Mouse (Mus musculus) kidney, embryonic 14.5 days (tissue): ENCODE measurements around the gene Ttll10. TPM values are rescaled to one million over a fixed set of nuclear protein-coding genes. Genes with fewer than 3 reads are reported as not detected.

Experiments
- ATAC-seq: fragments of 200-750 bp; cut with Nextera tagmentation; 2 replicates; pipeline ENCODE4 v1.8.0; 2017; ENCODE audit warnings: moderate number of reproducible peaks, mild to moderate bottlenecking, moderate TSS enrichment, moderate library complexity; ENCODE audit not compliant: low FRiP score, low TSS enrichment
- H3K27ac ChIP-seq: fragments of 300-500 bp; sonication (generic); 2 replicates; pipeline ENCODE4 v1.5.1; 2014; ENCODE audit warnings: low read depth, mild to moderate bottlenecking, low read length, moderate library complexity, mixed read lengths
- H3K27me3 ChIP-seq: fragments of 300-500 bp; sonication (generic); 2 replicates; pipeline ENCODE4 v1.6.1; 2014; ENCODE audit warnings: mild to moderate bottlenecking, low read length; ENCODE audit not compliant: control insufficient read depth, insufficient read depth
- H3K36me3 ChIP-seq: fragments of 300-500 bp; sonication (generic); 2 replicates; pipeline ENCODE4 v1.6.1; 2014; ENCODE audit warnings: low read length, mixed read lengths; ENCODE audit not compliant: control insufficient read depth, insufficient read depth
- H3K4me1 ChIP-seq: fragments of 300-500 bp; sonication (generic); 2 replicates; pipeline ENCODE4 v1.6.1; 2014; ENCODE audit warnings: low read length, mixed read lengths; ENCODE audit not compliant: control insufficient read depth, insufficient read depth
- H3K4me2 ChIP-seq: fragments of 300-500 bp; sonication (generic); replicated peaks from 2 replicates; pipeline ENCODE4 v1.6.1; 2014; ENCODE audit warnings: low read depth, mild to moderate bottlenecking, low read length
- H3K4me3 ChIP-seq: fragments of 300-500 bp; sonication (generic); 2 replicates; pipeline ENCODE4 v1.5.1; 2014; ENCODE audit warnings: mild to moderate bottlenecking, low read length
- H3K9ac ChIP-seq: fragments of 300-500 bp; sonication (generic); 2 replicates; pipeline ENCODE4 v1.6.1; 2014; ENCODE audit warnings: low read depth, mild to moderate bottlenecking, low read length, moderate library complexity
- H3K9me3 ChIP-seq: fragments of 300-500 bp; sonication (generic); 2 replicates; pipeline ENCODE4 v1.6.1; 2016; ENCODE audit warnings: low read length; ENCODE audit not compliant: control insufficient read depth
- WGBS: fragments of 180-500 bp; shearing (Covaris S2); extraction: QIAGEN DNeasy Blood & Tissue Kit; methylation state at CpG from one replicate; pipeline ENCODE4 v1.1.7; 2014; 5-methylcytosine and 5-hydroxymethylcytosine counted together
- microRNA counts: library from miRNA; unstranded; fragments of <30 nt; microRNA quantifications from one replicate; lab custom pipeline; 2017
- microRNA-seq: library from miRNA; unstranded; fragments of <30 nt; microRNA quantifications from one replicate; pipeline ENCODE4, GENCODE M21; 2016
- polyA plus RNA-seq: library from polyadenylated mRNA; unstranded; fragments of >200 nt; fragmentation: Nextera tagmentation; extraction: Ambion mirVana; gene quantifications from 2 replicates; pipeline ENCODE4 v1.2.1, GENCODE M21; 2014

Gene Ttll10
- polyA plus RNA-seq, 1 experiment from 2014 or later, result 6.0 TPM

GRCm38 (mm10) chr4:156004109-156004508, 55.1 kb downstream of the Ttll10 start:
- no peak overlapping the region for H3K9ac ChIP-seq
- peaks cover 91% of the 10 kb centered on the region for H3K36me3 ChIP-seq
- no peaks in the 10 kb centered on the region for H3K27me3 ChIP-seq
- H3K4me1 ChIP-seq, result no peaks in the 10 kb centered on the region
- no peak for ATAC-seq
- H3K4me3 ChIP-seq, result no peak overlapping the region
- H3K9me3 ChIP-seq, result no peaks in the 10 kb centered on the region
- 95% methylated on average over 3 of the region's 3 CpGs for WGBS
- no peak overlapping the region for H3K4me2 ChIP-seq
- H3K27ac ChIP-seq, result no peak overlapping the region

- H3K4me3 ChIP-seq, result peak overlapping the region; percentile 95
- peaks cover 35% of the 10 kb centered on the region for H3K36me3 ChIP-seq
- H3K27me3 ChIP-seq, result no peaks in the 10 kb centered on the region
- peak overlapping the region; percentile 90 for H3K9ac ChIP-seq
- H3K9me3 ChIP-seq, result no peaks in the 10 kb centered on the region
- 4% methylated on average over 15 of the region's 15 CpGs for WGBS
- H3K4me1 ChIP-seq, result peaks cover 19% of the 10 kb centered on the region
- H3K27ac ChIP-seq, result peak overlapping the region; percentile 78; the same call in 1 of the 2 replicates
- no peak for ATAC-seq
- peak overlapping the region; percentile 81 for H3K4me2 ChIP-seq
These were observed 65.6 kb downstream of the Ttll10 start for GRCm38 (mm10) chr4:155993606-155994005.

- Histone ChIP-seq H3K36me3 (peaks cover 29% of the 10 kb centered on the region), H3K9me3 (no peaks in the 10 kb centered on the region), H3K4me3 (peak overlapping the region; percentile 95), H3K4me2 (peak overlapping the region; percentile 81), H3K27me3 (no peaks in the 10 kb centered on the region), H3K9ac (peak overlapping the region; percentile 90), H3K27ac (peak overlapping the region; percentile 78), H3K4me1 (peaks cover 19% of the 10 kb centered on the region)
- under 1% methylated on average over 60 of the region's 70 CpGs for WGBS
- peak; percentile 86 for ATAC-seq
These were observed 66.2 kb downstream of the Ttll10 start for GRCm38 (mm10) chr4:155992906-155993547.

- Histone ChIP-seq H3K4me2 (peak within 1 kb of the TSS; percentile 98), H3K27ac (peak within 1 kb of the TSS; percentile 92), H3K4me3 (peak within 1 kb of the TSS; percentile 95), H3K4me1 (peaks cover 19% of the 10 kb centered on the region), H3K36me3 (peaks cover 23% of the 10 kb centered on the region), H3K9ac (peak within 1 kb of the TSS; percentile 90), H3K9me3 (no peaks in the 10 kb centered on the region), H3K27me3 (no peaks in the 10 kb centered on the region)
- ATAC-seq, result peak; percentile 88
- under 1% methylated on average over 99 of the region's 99 CpGs for WGBS
These were observed 66.8 kb downstream of the Ttll10 start, which contains the start of the genes B3galt6 and Sdf4 for GRCm38 (mm10) chr4:155992241-155992905. Gene B3galt6 (minus strand): TSS chr4:155992649. Gene Sdf4 (plus strand): TSS chr4:155992872.

- peak overlapping the region; percentile 48 for H3K4me3 ChIP-seq
- 29% methylated on average over 37 of the region's 37 CpGs for WGBS
- H3K9ac ChIP-seq, result peak overlapping the region; percentile 75
- peak overlapping the region; percentile 92 for H3K27ac ChIP-seq
- peaks cover 18% of the 10 kb centered on the region for H3K36me3 ChIP-seq
- ATAC-seq, result peak; percentile 6
- H3K9me3 ChIP-seq, result no peaks in the 10 kb centered on the region
- H3K4me1 ChIP-seq, result peaks cover 19% of the 10 kb centered on the region
- no peaks in the 10 kb centered on the region for H3K27me3 ChIP-seq
- peak overlapping the region; percentile 98 for H3K4me2 ChIP-seq
These were observed 67.3 kb downstream of the Ttll10 start for GRCm38 (mm10) chr4:155991908-155992230.

GRCm38 (mm10) chr4:155991211-155991907, 67.9 kb downstream of the Ttll10 start:
- no peak for ATAC-seq
- WGBS, result 90% methylated on average over 22 of the region's 22 CpGs
- H3K4me1 ChIP-seq, result peaks cover 19% of the 10 kb centered on the region

More at GRCm38 (mm10) chr4:155991211-155991907, 67.9 kb downstream of the Ttll10 start:
- no peaks in the 10 kb centered on the region for H3K9me3 ChIP-seq
- peak overlapping the region; percentile 48 for H3K4me3 ChIP-seq
- H3K27me3 ChIP-seq, result no peaks in the 10 kb centered on the region
- H3K36me3 ChIP-seq, result peaks cover 13% of the 10 kb centered on the region
- H3K9ac ChIP-seq, result peak overlapping the region; percentile 75
- peak overlapping the region; percentile 98 for H3K4me2 ChIP-seq
- peak overlapping the region; percentile 92; the same call in 1 of the 2 replicates for H3K27ac ChIP-seq

MicroRNAs encoded within 50 kb of the gene (microRNA counts, 519-probe panel; counts per million panel counts)
- 5,165 counts per million, percentile 44 among the panel's probes with 10 or more counts for microRNA mmu-miR-200a (lab: Ali Mortazavi, UCI)
- 7,502 counts per million, percentile 80 among the panel's probes with 10 or more counts for microRNA mmu-miR-200b (lab: Ali Mortazavi, UCI)
- microRNA mmu-miR-429 (lab: Ali Mortazavi, UCI), result 7,719 counts per million, percentile 82 among the panel's probes with 10 or more counts

Small RNAs within 50 kb of the gene (microRNA-seq; reads per million reads assigned to microRNA genes)
- gene Mir200a (807 reads per million, percentile 77 among the genes with 10 or more reads in this experiment), gene Mir200b (5,231 reads per million, percentile 90 among the genes with 10 or more reads in this experiment), gene Mir429 (16,748 reads per million, percentile 97 among the genes with 10 or more reads in this experiment)

Other genes starting within 250 kb of the Ttll10 start
- gene Ccnl2, start 246.9 kb downstream of the Ttll10 start, polyA plus RNA-seq, result 115 and 174 TPM in 2 replicates
- gene Aurkaip1, start 228.1 kb downstream of the Ttll10 start, polyA plus RNA-seq, result 134 and 155 TPM in 2 replicates
- gene Mxra8, start 219.7 kb downstream of the Ttll10 start, polyA plus RNA-seq, result 72.1 and 75.1 TPM in 2 replicates
- gene Dvl1, start 212.0 kb downstream of the Ttll10 start, polyA plus RNA-seq, result 6.3 and 7.2 TPM in 2 replicates
- 0.14 and 0.38 TPM in 2 replicates for gene Tas1r3, start 196.1 kb downstream of the Ttll10 start, polyA plus RNA-seq
- gene Cptp, start 190.0 kb downstream of the Ttll10 start, polyA plus RNA-seq, result 11.1 and 18.8 TPM in 2 replicates
- gene Ints11, start 189.9 kb downstream of the Ttll10 start, polyA plus RNA-seq, result 73.1 and 74.6 TPM in 2 replicates
- 41.4 and 50.5 TPM in 2 replicates for gene Pusl1, start 167.6 kb downstream of the Ttll10 start, polyA plus RNA-seq
- gene Acap3, start 167.6 kb downstream of the Ttll10 start, polyA plus RNA-seq, result 10.3 and 15.5 TPM in 2 replicates
- gene Ube2j2, start 115.6 kb downstream of the Ttll10 start, polyA plus RNA-seq, result 121 and 127 TPM in 2 replicates
- gene C1qtnf12, start 97.1 kb downstream of the Ttll10 start, polyA plus RNA-seq, result 129 and 142 TPM in 2 replicates
- gene B3galt6, start 66.8 kb downstream of the Ttll10 start, polyA plus RNA-seq, result 20.0 and 20.8 TPM in 2 replicates
- gene Sdf4, start 66.5 kb downstream of the Ttll10 start, polyA plus RNA-seq, result 131 and 165 TPM in 2 replicates
- gene Tnfrsf4, start 45.6 kb downstream of the Ttll10 start, polyA plus RNA-seq, result 0.76 and 0.77 TPM in 2 replicates
- 2.3 and 2.8 TPM in 2 replicates for gene Tnfrsf18, start 33.2 kb downstream of the Ttll10 start, polyA plus RNA-seq
- 30.2 and 47.3 TPM in 2 replicates for gene 9430015G10Rik, start 50.6 kb upstream of the Ttll10 start, polyA plus RNA-seq
- 0.35 and 0.57 TPM in 2 replicates for gene Rnf223, start 71.1 kb upstream of the Ttll10 start, polyA plus RNA-seq
- 61.6 and 83.9 TPM in 2 replicates for gene Agrn, start 138.1 kb upstream of the Ttll10 start, polyA plus RNA-seq
- gene Isg15, start 141.4 kb upstream of the Ttll10 start, polyA plus RNA-seq, result 0.36 TPM in 1 of 2 replicates, not detected in the other
- 1.0 and 1.6 TPM in 2 replicates for gene AW011738, start 143.9 kb upstream of the Ttll10 start, polyA plus RNA-seq
- gene Perm1, start 156.5 kb upstream of the Ttll10 start, polyA plus RNA-seq, result 0.67 and 0.92 TPM in 2 replicates
- 17.4 and 20.3 TPM in 2 replicates for gene Plekhn1, start 175.4 kb upstream of the Ttll10 start, polyA plus RNA-seq
- gene Noc2l, start 176.6 kb upstream of the Ttll10 start, polyA plus RNA-seq, result 79.7 and 109 TPM in 2 replicates
- gene Samd11, start 196.2 kb upstream of the Ttll10 start, polyA plus RNA-seq, result 0.18 and 0.20 TPM in 2 replicates